Comparison of ENCODE assay signal across 8 mouse cellular contexts in the genomic region with DNA sequence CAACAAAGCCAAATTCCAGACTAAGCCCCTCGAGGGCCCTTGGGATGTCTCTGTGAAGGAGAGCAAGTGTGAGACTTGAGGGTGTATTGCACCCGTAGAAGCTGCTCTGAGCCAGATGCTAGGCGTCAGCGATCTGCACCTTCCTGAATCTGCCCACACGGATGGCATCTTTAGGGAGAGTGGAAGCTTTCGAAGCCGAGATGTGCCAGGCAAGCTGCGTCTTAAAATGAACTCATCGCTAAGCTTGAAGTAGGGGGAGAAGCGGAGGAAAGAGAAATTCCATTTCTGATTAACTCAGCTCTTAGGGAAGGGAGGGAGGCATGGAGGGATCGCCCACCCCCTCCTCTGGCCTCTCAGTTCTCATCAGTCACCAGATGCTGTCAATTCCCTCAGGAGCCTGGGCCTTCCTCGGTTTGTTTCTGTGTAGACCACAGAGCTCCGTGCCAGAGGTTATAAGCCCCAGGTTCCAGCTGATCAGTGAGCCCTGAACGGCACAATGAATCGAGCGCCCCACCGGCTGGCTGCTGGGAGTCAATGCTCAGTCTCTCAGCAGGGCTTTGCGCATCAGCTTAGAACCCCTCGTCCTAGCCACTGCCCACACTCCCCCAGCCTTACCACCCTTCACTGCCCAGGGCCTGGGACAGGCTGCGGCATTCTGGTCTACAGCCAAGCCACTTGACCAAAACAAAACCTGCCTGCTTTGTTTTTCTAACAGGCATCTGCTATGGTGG.
DNase-seq lines count a peak whose midpoint lies in the region; ATAC-seq lines count a peak whose summit lies in the region.

No protein-coding gene starts in this region.

- H3K36me3 ChIP-seq in embryonic facial prominence, embryonic 11.5 days (replicated peaks; ENCODE audit: control insufficient read depth, insufficient read depth, low read depth, low read length): no peaks in the 10 kb centered on the region
- H3K36me3 ChIP-seq in heart, embryonic 15.5 days: no peaks in the 10 kb centered on the region

- H3K4me3 ChIP-seq in embryonic facial prominence, embryonic 11.5 days (ENCODE audit: low read depth, low read length): no peak overlapping the region
- H3K4me3 ChIP-seq in heart, embryonic 15.5 days: no peak overlapping the region

- no peaks in the 10 kb centered on the region; the same call in 1 of the 2 replicates for H3K27me3 ChIP-seq in embryonic facial prominence, embryonic 11.5 days (ENCODE audit: control insufficient read depth, insufficient read depth, low read length)
- 0 out of 2 replicates have a peak, but pooled peaks cover 3% of the 10 kb centered on the region for H3K27me3 ChIP-seq in heart, embryonic 15.5 days

- 20% methylated on average over 20 of the region's 20 CpGs for WGBS in embryonic facial prominence, embryonic 11.5 days
- 17% methylated on average over 20 of the region's 20 CpGs for WGBS in heart, embryonic 15.5 days

- ATAC-seq in cerebellum, adult (ENCODE audit: insufficient number of reproducible peaks, low FRiP score, low TSS enrichment): no peak
- peak; percentile 69 for ATAC-seq in embryonic facial prominence, embryonic 11.5 days (replicated peaks; ENCODE audit: insufficient number of reproducible peaks, low FRiP score, low TSS enrichment, low read depth)
- ATAC-seq in heart, embryonic 15.5 days (replicated peaks; ENCODE audit: insufficient number of reproducible peaks, insufficient read depth, low FRiP score, low read depth): peak; percentile 49; the same call in 1 of the 2 replicates

- peak overlapping the region; percentile 5; the same call in 1 of the 2 replicates for H3K4me2 ChIP-seq in embryonic facial prominence, embryonic 11.5 days (ENCODE audit: low read depth, low read length)
- H3K4me2 ChIP-seq in heart, embryonic 15.5 days: peak overlapping the region; percentile 39

- H3K9me3 ChIP-seq in embryonic facial prominence, embryonic 11.5 days (replicated peaks; ENCODE audit: control insufficient read depth, low read length): no peaks in the 10 kb centered on the region
- no peaks in the 10 kb centered on the region for H3K9me3 ChIP-seq in heart, embryonic 15.5 days (replicated peaks)

- peak; percentile 6 for DNase-seq in cerebellum, adult 11 months
- peak; percentile 66 for DNase-seq in embryonic facial prominence, embryonic 11.5 days (ENCODE audit: low spot score)
- DNase-seq in kidney, postnatal 25 days: peak; percentile 33 to 58
- peak; percentile 54 for DNase-seq in lung, postnatal 10 days
- peak; percentile 79 for DNase-seq in right cerebral cortex, postnatal 25 days
- no peak for DNase-seq in natural killer cell, adult 2 months (ENCODE audit: low spot score in 2 of 2)

- 0 out of 2 replicates have a peak overlapping the region, but pooled peaks have one; percentile 9 for H3K9ac ChIP-seq in embryonic facial prominence, embryonic 11.5 days (replicated peaks; ENCODE audit: low read length)
- H3K9ac ChIP-seq in heart, embryonic 15.5 days: peak overlapping the region; percentile 3; the same call in 1 of the 2 replicates

- H3K27ac ChIP-seq in embryonic facial prominence, embryonic 11.5 days (replicated peaks; ENCODE audit: low read depth, low read length): no peak overlapping the region
- peak overlapping the region; percentile 10; the same call in 1 of the 2 replicates for H3K27ac ChIP-seq in heart, embryonic 15.5 days

- peaks cover 2% of the 10 kb centered on the region for H3K4me1 ChIP-seq in embryonic facial prominence, embryonic 11.5 days (ENCODE audit: control insufficient read depth, insufficient read depth, low read length)
- H3K4me1 ChIP-seq in heart, embryonic 15.5 days (replicated peaks): peaks cover 22% of the 10 kb centered on the region

Comparison
In these comparisons a context has a peak if more than half of its experiments do, and no peak if none do; other contexts are left out.
1. DNase-seq: peak in cerebellum, adult 11 months (single experiment), embryonic facial prominence, embryonic 11.5 days (single experiment), kidney, postnatal 25 days (2 of 2), lung, postnatal 10 days (single experiment) and right cerebral cortex, postnatal 25 days (single experiment); none in natural killer cell, adult 2 months (0 of 2).